In genomic region chr13:29361842-29362241, GRCm38 (mm10) we compare ENCODE assay signal across 26 mouse cellular contexts.
DNase-seq lines count a peak whose midpoint lies in the region; ATAC-seq lines count a peak whose summit lies in the region.
"Had no signal": no experiment of that assay in that cellular context is flagged by ENCODE, and none has a peak within 500 bp of the region (broad histone marks: within the 10 kb centered on the region; RNA-seq: fewer than 3 reads in every experiment).

No protein-coding gene starts in this region.

- H3K4me1 ChIP-seq in forebrain, embryonic 11.5 days (replicated peaks; ENCODE audit: control insufficient read depth, insufficient read depth, low read length), result peaks cover 10% of the 10 kb centered on the region
- H3K4me1 ChIP-seq: intestine, embryonic 15.5 days had no signal

- DNase-seq in adrenal gland, adult (ENCODE audit: inconsistent age in 2 of 2, low spot score in 1 of 2), result peak; percentile 82 to 91
- no peak for DNase-seq in adrenal gland, postnatal 4 days (ENCODE audit: low spot score in 2 of 2)
- peak; percentile 19 for DNase-seq in ovary, postnatal 36 days (ENCODE audit: low spot score)
- no peak for DNase-seq in ovary, postnatal 14 days (ENCODE audit: low spot score)
- peak; percentile 65 for DNase-seq in adrenal gland, postnatal 10 days
- no peak for DNase-seq in cerebellum, postnatal 4 days (ENCODE audit: low spot score in 2 of 2)
- no peak for DNase-seq in forebrain, embryonic 11.5 days (ENCODE audit: low spot score)
- DNase-seq: cerebellum, adult 11-12 months; cerebellum, adult 9-11 months; heart, postnatal 14 days; kidney, adult 8-10 months; kidney, postnatal 4 days; lung, adult 18-20 months; lung, postnatal 10 days; thymus, postnatal 25 days had no signal

- 94% methylated on average over 4 of the region's 4 CpGs for WGBS in forebrain, embryonic 11.5 days

- no peak overlapping the region for H3K9ac ChIP-seq in forebrain, embryonic 11.5 days (ENCODE audit: low read length)
- H3K9ac ChIP-seq: embryonic facial prominence, embryonic 13.5 days; intestine, embryonic 15.5 days; limb, embryonic 13.5 days; liver, embryonic 12.5 days; midbrain, embryonic 13.5 days had no signal

- no peak overlapping the region for H3K4me3 ChIP-seq in forebrain, embryonic 11.5 days (ENCODE audit: low read depth, low read length)
- H3K4me3 ChIP-seq: embryonic facial prominence, embryonic 13.5 days; forebrain, embryonic 10.5 days; intestine, embryonic 15.5 days; limb, embryonic 13.5 days; liver, embryonic 12.5 days; midbrain, embryonic 13.5 days had no signal

- H3K27ac ChIP-seq in forebrain, embryonic 11.5 days (ENCODE audit: low read depth, low read length), result no peak overlapping the region
- H3K27ac ChIP-seq: embryonic facial prominence, embryonic 13.5 days; forebrain, embryonic 10.5 days; hindbrain, postnatal 0 days; intestine, embryonic 15.5 days; kidney, postnatal 0 days; limb, embryonic 13.5 days; liver, embryonic 12.5 days; midbrain, embryonic 13.5 days had no signal

- no peaks in the 10 kb centered on the region for H3K36me3 ChIP-seq in forebrain, embryonic 11.5 days (ENCODE audit: control insufficient read depth, insufficient read depth, low read length)
- H3K36me3 ChIP-seq: embryonic facial prominence, embryonic 13.5 days; forebrain, embryonic 10.5 days; G1E; intestine, embryonic 15.5 days; limb, embryonic 13.5 days; liver, embryonic 12.5 days; midbrain, embryonic 13.5 days had no signal

- peak; percentile 48 for ATAC-seq in megakaryocyte progenitor cell, adult 5-6 weeks (replicated peaks; ENCODE audit: poor library complexity)
- ATAC-seq in forebrain, embryonic 11.5 days (replicated peaks; ENCODE audit: low FRiP score), result no peak
- ATAC-seq: forebrain, embryonic 16.5 days; hindbrain, postnatal 0 days; intestine, embryonic 15.5 days; liver, embryonic 12.5 days; midbrain, embryonic 13.5 days had no signal

- H3K27me3 ChIP-seq in forebrain, embryonic 11.5 days (ENCODE audit: control insufficient read depth, insufficient read depth, low read length), result no peaks in the 10 kb centered on the region
- H3K27me3 ChIP-seq: embryonic facial prominence, embryonic 13.5 days; intestine, embryonic 15.5 days; limb, embryonic 13.5 days; liver, embryonic 12.5 days; midbrain, embryonic 13.5 days had no signal

- H3K9me3 ChIP-seq in forebrain, embryonic 11.5 days (ENCODE audit: control insufficient read depth, low read length), result no peaks in the 10 kb centered on the region
- H3K9me3 ChIP-seq: embryonic facial prominence, embryonic 13.5 days; forebrain, embryonic 10.5 days; G1E; limb, embryonic 13.5 days; liver, embryonic 12.5 days; midbrain, embryonic 13.5 days had no signal

- no peak overlapping the region for H3K4me2 ChIP-seq in forebrain, embryonic 11.5 days (ENCODE audit: low read depth, low read length, severe bottlenecking)
- H3K4me2 ChIP-seq: embryonic facial prominence, embryonic 13.5 days; intestine, embryonic 15.5 days; limb, embryonic 13.5 days; liver, embryonic 12.5 days; midbrain, embryonic 13.5 days had no signal

Comparison
In these comparisons a context has a peak if more than half of its experiments do, and no peak if none do; other contexts are left out.
1. DNase-seq: peak in adrenal gland, adult (2 of 2), ovary, postnatal 36 days (single experiment) and adrenal gland, postnatal 10 days (single experiment); none in adrenal gland, postnatal 4 days (0 of 2), ovary, postnatal 14 days (single experiment), cerebellum, postnatal 4 days (0 of 2) and forebrain, embryonic 11.5 days (single experiment).